Mouse (Mus musculus) bone marrow, adult 2 months (tissue): ENCODE measurements around the gene Slc26a11.

ENCODE experiments used
- CTCF ChIP-seq: fragments of 200-500 bp; IDR thresholded peaks from 2 replicates; pipeline ENCODE4 v1.5.1; 2011; ENCODE audit warnings: low read length, control low read depth; ENCODE audit not compliant: control insufficient read depth, insufficient read depth
- POLR2A ChIP-seq: fragments of 200-500 bp; IDR thresholded peaks from 2 replicates; pipeline ENCODE4 v1.6.1; 2011; ENCODE audit warnings: low read depth, mild to moderate bottlenecking, control low read depth, low read length, borderline replicate concordance; ENCODE audit not compliant: control insufficient read depth

DNA sequence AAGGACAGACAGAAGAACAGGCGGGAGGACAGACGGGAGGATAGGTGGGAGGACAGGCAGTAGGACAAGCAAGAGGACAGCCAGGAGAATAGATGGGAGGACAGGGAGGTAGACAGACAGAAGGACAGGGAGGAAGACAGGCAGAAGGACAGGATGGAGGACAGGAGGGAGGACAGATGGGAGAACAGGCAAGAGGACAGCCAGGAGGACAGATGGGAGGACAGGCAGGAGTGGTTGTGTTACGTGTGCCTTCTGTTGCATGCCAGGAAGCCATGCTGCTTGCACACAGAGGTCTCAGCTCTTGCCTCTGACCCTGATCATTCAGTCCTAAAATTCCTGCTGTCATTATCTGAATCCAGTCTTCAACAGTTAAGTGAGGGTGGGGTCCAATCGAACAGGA is 1.4 kb upstream of the Slc26a11 start:
- no peak for TF ChIP-seq CTCF
- no peak for TF ChIP-seq POLR2A
